Mouse (Mus musculus): ENCODE data around the gene Ugcg.

The Ugcg gene

GRCm38 (mm10) chr4:59188802-59189545 lies at the start of gene Ugcg:
TSS of gene Ugcg (plus strand) at chr4:59189257.
- DNase-seq (ENCODE audit: low read depth, low spot score) = peak; percentile 59

GRCm38 (mm10) chr4:59149043-59149442 lies 40.0 kb upstream of the Ugcg start:
- DNase-seq (ENCODE audit: low read depth, low spot score) = no peak

- DNase-seq (ENCODE audit: low read depth, low spot score) = no peak
Measured at GRCm38 (mm10) chr4:59150907-59151306, 38.1 kb upstream of the Ugcg start.

- DNase-seq (ENCODE audit: low read depth, low spot score) = no peak
Measured at GRCm38 (mm10) chr4:59151953-59152352, 37.1 kb upstream of the Ugcg start.

GRCm38 (mm10) chr4:59156897-59157592 lies 32.0 kb upstream of the Ugcg start:
- no peak for DNase-seq (ENCODE audit: low read depth, low spot score)

GRCm38 (mm10) chr4:59157654-59158053 lies 31.4 kb upstream of the Ugcg start:
- DNase-seq (ENCODE audit: low read depth, low spot score) = no peak

GRCm38 (mm10) chr4:59160289-59160688 lies 28.8 kb upstream of the Ugcg start:
- no peak for DNase-seq (ENCODE audit: low read depth, low spot score)

GRCm38 (mm10) chr4:59160959-59161670 lies 27.9 kb upstream of the Ugcg start:
- no peak for DNase-seq (ENCODE audit: low read depth, low spot score)

GRCm38 (mm10) chr4:59164034-59164433 lies 25.0 kb upstream of the Ugcg start:
- no peak for DNase-seq (ENCODE audit: low read depth, low spot score)

GRCm38 (mm10) chr4:59167251-59167847 lies 21.7 kb upstream of the Ugcg start:
- DNase-seq (ENCODE audit: low read depth, low spot score) = no peak

- DNase-seq (ENCODE audit: low read depth, low spot score) = no peak
Measured at GRCm38 (mm10) chr4:59169981-59170380, 19.1 kb upstream of the Ugcg start.

GRCm38 (mm10) chr4:59172616-59173015 lies 16.4 kb upstream of the Ugcg start:
- DNase-seq (ENCODE audit: low read depth, low spot score) = no peak

GRCm38 (mm10) chr4:59173181-59173922 lies 15.7 kb upstream of the Ugcg start:
- DNase-seq (ENCODE audit: low read depth, low spot score) = no peak

- no peak for DNase-seq (ENCODE audit: low read depth, low spot score)
Measured at GRCm38 (mm10) chr4:59175003-59175402, 14.1 kb upstream of the Ugcg start.

- no peak for DNase-seq (ENCODE audit: low read depth, low spot score)
Measured at GRCm38 (mm10) chr4:59175929-59176328, 13.1 kb upstream of the Ugcg start.

GRCm38 (mm10) chr4:59177566-59177965 lies 11.5 kb upstream of the Ugcg start:
- no peak for DNase-seq (ENCODE audit: low read depth, low spot score)

GRCm38 (mm10) chr4:59181320-59182271 lies 7.5 kb upstream of the Ugcg start:
- no peak for DNase-seq (ENCODE audit: low read depth, low spot score)

GRCm38 (mm10) chr4:59185671-59186070 lies 3.4 kb upstream of the Ugcg start:
- DNase-seq (ENCODE audit: low read depth, low spot score) = no peak

GRCm38 (mm10) chr4:59187289-59187688 lies 1.8 kb upstream of the Ugcg start:
- no peak for DNase-seq (ENCODE audit: low read depth, low spot score)

- no peak for DNase-seq (ENCODE audit: low read depth, low spot score)
Measured at GRCm38 (mm10) chr4:59188474-59188801, 619 bp upstream of the Ugcg start.
